Mouse (Mus musculus): ENCODE results near the gene Snx11.

GRCm38 (mm10) chr11:96809562-96810235 is 32.3 kb upstream of the Snx11 start:
- no peak for TF ChIP-seq GATA1 (IDR thresholded peaks at IDR 0.05; ENCODE audit: borderline replicate concordance, low read length)
- no peak for TF ChIP-seq FLI1 (IDR thresholded peaks at IDR 0.05; ENCODE audit: low read length)
